Mouse (Mus musculus) cerebellum, adult 9-11 months (tissue): ENCODE data around the gene Med13.
"Not testable (repeated sequence)": the region's sequence is repeated elsewhere in the genome, so short reads cannot be mapped to it uniquely, and the experiment has no call there.

Experiments used
- DNase-seq: peaks from one replicate; pipeline ENCODE4 v3.0.0; 2022

The Med13 gene

GRCm38 (mm10) chr11:86378981-86379380 is 21.6 kb upstream of the Med13 start:
- DNase-seq: no peak

DNA sequence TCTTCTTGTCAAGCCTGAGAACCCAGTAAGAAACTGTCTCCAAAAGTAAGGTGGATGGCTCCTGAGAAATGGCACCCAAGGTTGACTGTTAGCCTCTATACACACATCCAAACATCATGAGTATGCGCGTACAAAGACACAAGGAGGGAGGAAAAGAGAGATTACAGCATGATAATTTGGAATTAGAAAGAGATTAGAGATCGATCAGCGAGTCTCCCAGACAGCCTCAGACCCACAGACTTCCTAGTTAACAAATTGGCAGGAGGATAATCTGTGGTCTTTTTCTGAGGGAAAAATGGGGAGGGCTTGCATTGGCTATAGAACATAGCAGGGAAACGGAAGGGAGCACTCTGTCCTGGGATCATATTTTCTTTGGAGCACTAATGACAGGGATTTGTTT is 20.4 kb upstream of the Med13 start:
- no peak for DNase-seq

DNA sequence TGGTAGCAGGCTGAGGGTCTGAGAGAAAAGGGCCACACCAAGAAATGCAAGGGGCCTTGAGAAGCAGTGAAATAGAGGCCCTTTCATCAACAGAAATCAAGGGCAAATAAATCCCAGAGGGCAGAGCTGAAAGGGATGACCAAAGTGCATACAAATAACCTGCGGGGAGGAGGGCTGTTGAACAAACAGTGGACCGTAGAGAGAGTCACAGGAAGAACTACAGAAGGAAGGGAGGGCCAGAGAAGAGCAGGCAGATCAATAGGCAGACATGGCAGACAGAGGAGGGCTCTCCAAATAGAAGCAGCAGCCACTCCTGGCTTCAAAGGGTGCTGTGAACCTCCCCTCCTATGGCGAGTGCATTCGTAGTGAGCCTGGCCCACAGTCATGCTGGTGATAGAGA is 19.3 kb upstream of the Med13 start:
- DNase-seq: no peak

GRCm38 (mm10) chr11:86375086-86375485 is 17.7 kb upstream of the Med13 start:
- DNase-seq: no peak

- DNase-seq: no peak
Measured at GRCm38 (mm10) chr11:86371266-86371665, 13.9 kb upstream of the Med13 start.

DNA sequence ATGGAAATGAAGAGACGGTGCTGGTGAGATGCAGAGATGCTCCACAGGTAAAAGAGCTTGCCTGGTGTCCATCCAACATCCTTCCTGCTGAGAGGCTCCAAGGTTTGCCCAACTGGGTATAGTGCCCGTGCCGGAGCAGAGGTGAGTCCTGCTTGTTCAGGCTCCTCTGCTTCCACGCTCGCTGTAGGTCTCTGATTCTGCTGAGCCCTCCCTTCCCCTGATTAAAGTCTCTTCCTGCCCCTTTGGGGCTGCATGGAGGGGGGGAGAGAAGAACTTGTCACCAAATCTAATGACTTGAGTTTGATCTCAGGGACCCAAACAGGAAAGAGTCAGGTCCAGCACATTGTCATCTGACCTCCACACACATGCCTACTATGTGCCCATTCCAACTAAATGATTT is 12.5 kb upstream of the Med13 start:
- no peak for DNase-seq

- no peak for DNase-seq
Measured at GRCm38 (mm10) chr11:86369003-86369402, 11.6 kb upstream of the Med13 start.

DNA sequence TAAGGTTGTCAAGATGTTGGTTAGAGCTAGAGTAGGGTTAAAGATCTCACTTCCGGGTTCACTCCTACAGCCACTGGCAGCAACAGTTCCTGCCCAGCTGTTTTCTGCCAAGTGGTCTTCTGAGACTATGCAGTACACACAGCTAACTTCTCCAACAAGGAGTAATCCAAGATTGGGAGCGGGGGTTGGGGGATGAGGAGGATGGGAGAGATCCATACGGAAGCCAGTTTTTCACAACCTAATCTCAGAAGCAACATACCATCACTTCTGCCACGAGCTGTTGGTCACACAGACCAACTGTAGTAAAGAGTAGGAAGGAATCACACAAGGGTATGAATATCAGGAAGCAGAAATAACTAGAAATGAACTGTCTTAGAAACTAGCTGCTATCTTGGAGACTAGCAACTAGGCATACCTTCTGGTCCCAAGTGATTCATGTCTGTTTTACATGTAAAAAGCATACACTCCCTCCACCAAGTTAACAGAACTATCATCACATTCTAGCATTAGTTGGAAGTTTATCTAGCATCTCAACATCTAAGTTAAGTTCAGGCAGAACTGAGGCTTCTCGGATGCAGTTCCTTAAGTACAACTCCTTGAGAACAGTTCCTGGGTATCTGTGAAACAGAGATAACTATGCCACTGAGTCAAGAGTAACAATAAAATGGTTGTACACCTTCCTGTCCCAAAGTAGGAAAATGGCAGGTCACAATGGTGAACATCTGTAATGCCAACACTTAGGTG is 7.5 kb upstream of the Med13 start:
- DNase-seq: no peak

DNA sequence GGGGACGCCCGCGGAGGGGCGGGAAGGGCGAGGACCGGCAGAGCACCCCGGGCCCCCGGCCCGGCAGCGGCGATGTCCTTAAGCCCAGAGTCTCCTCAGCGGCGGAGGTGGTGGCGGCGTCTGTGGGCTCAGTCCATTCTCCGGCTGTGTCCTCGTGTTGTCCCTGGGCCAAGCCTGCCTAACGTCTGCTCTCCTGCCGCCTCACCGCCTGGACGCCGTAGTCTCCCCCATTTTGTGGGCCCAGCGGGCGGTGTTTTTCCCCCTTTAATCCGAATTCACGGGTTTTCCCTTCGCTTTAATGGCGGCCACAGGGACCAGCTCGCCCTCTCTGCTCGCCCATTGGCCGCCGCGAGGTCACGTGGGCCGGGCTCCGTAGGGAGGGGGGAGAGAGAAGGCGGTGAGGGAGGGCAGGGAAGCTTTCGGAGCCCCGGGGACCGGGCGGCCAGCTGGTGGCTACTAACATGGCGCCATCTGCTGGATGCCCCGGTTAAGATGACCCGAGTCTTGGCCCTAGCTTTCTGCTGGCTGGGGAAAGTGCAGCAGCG is 654 bp upstream of the Med13 start:
- peak; percentile 99 for DNase-seq

DNA sequence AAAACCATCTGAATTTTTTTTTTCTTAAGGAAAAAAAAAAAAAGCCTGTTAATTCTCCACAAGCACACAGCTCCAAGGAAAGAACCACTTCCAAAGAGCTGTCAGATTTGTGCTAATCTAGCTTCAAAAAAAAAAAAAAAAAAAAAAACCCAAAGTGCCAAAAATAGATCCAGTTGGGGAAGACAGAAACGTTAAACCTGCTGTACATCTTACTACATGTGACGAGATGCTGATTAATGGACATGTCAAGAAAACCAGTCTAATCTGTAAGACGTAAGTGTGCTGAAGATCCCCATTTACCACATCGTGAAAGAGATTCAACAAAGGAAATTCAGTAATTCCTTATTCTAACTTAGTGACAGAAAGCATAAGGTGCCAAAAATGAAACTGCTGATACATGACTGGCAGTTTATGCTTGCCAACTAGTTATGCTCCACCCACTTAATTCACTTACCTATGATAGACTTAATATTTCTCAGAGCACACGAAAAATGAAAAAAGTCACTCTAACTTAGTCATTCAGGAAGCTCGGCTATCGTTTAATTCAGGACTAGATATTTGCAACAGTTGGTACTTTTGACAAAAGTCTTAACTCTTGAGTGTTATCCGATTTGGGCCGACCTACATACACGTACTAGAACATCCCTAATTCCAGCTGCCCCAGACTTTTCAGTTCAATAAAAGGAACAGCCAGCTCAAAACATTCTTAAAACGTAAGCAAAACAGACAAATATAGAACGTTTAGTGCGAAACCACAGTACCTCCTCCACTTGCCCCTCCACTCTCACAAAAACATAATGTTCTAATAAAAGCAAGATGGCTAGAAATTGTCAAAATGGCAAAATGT is 1.2 kb downstream of the Med13 start:
- no peak for DNase-seq

DNA sequence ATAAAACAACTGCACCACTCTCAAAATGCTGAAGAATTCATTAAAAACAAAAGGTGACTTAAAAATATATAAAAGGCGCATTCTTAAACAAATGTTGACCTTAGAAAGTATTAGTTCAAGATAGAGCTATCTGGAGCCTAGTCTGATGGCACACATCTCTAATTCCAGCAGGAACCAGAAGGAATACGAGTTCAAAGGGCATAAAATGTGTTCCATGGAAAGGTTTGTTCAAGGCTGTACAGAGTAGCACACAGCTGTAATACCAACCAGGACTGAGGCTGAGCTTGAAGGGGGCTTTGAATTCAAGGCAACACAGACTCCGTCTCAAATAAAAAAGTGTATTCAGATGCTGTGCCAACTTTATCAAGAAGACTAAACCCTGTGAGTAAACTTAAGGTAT is 3.8 kb downstream of the Med13 start:
- no peak for DNase-seq

- no peak for DNase-seq
Measured at GRCm38 (mm10) chr11:86351766-86352315, 5.6 kb downstream of the Med13 start.

- no peak for DNase-seq
Measured at GRCm38 (mm10) chr11:86350636-86351138, 6.7 kb downstream of the Med13 start.

- DNase-seq: no peak
Measured at GRCm38 (mm10) chr11:86349325-86349724, 8.1 kb downstream of the Med13 start.

DNA sequence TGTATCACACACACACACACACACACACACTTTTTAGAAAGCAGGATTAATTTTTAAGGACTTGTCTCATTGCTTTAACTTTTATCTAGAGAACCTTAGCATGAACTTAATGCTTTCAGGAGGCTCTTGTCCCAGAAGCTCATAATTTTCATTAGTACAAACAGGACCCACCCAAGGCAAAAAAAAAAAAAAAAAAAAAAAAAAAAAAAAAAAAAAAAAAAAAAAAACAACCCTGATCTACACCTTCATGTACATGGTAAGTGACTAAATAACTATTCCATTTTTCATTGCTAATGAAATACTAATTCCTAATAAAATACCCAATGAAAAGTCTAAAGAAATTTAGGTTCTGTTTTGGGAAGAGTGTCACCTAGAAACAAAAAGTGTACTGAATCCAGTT is 8.5 kb downstream of the Med13 start:
- no peak for DNase-seq

- no peak for DNase-seq
Measured at GRCm38 (mm10) chr11:86347387-86348122, 9.8 kb downstream of the Med13 start.

- DNase-seq: no peak
Measured at GRCm38 (mm10) chr11:86346525-86346924, 10.9 kb downstream of the Med13 start.

DNA sequence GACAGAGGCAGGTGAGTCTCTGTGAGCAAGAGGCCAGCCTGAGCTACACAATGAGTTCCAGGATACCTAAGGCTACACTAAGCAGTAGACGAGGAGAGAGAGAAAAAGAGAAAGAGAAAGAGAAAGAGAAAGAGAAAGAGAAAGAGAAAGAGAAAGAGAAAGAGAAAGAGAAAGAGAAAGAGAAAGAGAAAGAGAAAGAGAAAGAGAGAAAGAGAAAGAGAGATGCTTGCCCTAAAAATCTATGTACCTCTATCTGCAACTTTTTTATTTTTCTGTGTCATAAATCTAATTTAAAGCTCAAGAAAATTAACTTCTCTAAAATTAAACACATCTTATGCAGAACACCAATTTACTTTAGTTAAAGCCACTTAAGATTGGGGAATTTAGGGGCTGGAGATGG is 12.5 kb downstream of the Med13 start:
- not testable (repeated sequence) for DNase-seq

DNA sequence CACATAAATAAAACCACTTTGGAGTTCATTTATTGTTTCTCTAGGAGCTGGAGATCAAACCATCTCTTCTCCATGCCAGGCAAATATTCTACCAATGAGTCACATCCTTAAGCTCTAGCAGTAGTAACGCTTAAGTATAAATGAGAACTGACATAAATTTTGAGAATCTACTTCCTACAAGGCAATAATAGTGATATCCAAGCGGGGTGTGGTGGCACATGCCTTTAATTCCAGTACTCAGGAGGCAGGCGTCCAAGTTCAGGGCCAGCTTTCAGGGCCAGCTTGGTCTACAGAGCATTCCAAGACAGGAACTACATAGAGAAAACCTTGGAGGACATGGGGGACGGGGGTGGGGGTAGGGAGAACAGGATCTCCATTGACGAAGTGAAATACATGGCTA is 33.2 kb downstream of the Med13 start:
- no peak for DNase-seq

- DNase-seq: not testable (repeated sequence)
Measured at GRCm38 (mm10) chr11:86314992-86315391, 42.4 kb downstream of the Med13 start.

DNA sequence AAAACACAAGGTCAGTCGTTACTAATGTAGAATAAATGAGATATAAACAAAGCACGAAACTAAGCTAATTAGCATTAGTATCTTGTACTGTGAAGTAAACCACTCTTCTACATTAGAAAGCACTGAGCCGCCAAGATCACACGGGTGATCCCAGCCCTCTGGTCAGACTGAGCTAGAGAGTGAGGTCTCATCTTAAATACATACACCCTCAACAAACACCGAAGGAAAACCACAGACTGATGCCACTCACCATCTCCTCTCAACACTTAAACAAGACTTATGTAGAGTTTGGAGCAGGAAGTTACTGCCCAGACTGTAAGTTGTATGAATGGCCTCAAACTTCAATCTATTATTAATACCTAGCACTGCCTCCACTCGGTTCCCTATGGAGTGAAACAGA is 47.1 kb downstream of the Med13 start:
- no peak for DNase-seq

GRCm38 (mm10) chr11:86292201-86292600 is 65.2 kb downstream of the Med13 start:
- DNase-seq: not testable (repeated sequence)

- no peak for DNase-seq
Measured at GRCm38 (mm10) chr11:86291714-86292113, 65.7 kb downstream of the Med13 start.
